Mouse (Mus musculus) Muller cell, postnatal 12 days (primary cell): ENCODE measurements around the gene Vmn2r20.
"Not testable (repeated sequence)": the region's sequence is repeated elsewhere in the genome, so short reads cannot be mapped to it uniquely, and the experiment has no call there.

Experiments
- DNase-seq: peaks from one replicate; pipeline ENCODE4 v3.0.0-alpha.2; 2015; ENCODE audit errors: inconsistent ontology term

Vmn2r20 gene

DNA sequence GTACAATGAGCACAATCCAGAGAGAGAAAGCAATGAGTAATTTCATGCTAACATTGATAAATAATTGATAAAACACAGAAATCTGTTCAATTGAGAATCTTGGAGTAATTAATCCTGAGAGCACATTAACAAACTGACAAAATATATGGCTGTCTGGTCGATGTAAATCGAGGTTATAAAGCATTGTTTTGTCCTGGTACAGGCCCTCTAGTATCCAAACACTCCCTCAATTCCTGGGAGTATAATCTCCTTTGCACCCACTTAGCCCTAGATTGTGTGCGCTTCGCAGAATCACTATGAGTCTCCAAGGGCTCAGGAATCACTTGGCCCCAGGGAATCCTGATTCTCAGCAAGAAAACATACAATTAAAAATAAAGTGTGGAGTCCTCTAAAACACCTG is at the start of gene Vmn2r20:
Gene Vmn2r20 (minus strand): TSS at position 101 of the 400 bp plus-strand sequence.
- not testable (repeated sequence) for DNase-seq

DNA sequence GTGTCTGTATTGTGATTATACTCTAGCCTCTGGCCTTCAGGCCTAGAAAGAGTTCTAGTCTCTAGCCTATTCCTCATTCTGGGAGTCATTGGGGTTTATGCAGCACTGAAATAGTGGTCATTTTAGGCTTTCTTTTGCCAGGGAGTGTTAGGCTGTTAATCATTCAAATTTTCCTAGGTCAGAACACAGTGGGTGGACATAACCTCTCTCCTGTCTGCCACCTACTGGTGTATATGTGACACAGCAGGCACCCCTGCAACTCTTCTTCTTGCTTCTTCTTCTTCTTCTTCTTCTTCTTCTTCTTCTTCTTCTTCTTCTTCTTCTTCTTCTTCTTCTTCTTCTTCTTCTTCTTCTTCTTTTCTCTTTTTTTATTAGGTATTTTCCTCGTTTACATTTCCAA is 6.5 kb upstream of the Vmn2r20 start:
- not testable (repeated sequence) for DNase-seq

DNA sequence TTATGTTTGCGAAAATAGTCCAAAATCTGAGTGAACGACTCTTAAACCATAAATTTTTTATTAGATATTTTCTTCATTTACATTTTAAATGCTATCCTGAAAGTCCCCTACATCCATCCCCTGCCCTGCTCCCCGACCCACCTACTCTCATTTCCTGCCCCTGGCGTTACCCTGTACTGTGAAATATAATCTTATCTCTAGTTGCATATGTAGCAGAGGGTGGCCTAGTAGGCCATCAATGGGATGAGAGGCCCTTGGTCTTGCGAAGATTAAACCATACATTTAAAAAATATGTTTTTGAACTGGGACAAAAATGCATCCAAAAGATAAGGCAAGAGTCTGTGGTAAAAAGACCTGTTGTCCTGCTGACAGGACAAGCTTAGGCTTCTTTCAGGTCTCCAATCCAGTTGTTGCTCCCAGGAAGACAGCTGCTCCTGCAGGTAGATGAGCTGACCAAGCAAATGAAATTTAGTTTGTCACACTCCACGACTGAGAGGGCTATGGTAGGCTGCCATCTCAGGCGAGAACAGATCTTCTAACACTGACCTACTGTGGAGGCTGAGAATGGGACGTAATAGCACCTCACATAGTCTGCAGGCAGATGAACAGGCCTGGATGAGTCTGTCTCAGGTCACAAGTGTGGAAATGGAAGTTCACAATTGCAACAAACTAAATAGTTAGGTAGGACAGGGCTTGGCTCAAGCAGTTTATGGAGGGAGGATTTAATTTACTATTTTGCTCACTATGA is 10.8 kb downstream of the Vmn2r20 start:
- DNase-seq = not testable (repeated sequence)

DNA sequence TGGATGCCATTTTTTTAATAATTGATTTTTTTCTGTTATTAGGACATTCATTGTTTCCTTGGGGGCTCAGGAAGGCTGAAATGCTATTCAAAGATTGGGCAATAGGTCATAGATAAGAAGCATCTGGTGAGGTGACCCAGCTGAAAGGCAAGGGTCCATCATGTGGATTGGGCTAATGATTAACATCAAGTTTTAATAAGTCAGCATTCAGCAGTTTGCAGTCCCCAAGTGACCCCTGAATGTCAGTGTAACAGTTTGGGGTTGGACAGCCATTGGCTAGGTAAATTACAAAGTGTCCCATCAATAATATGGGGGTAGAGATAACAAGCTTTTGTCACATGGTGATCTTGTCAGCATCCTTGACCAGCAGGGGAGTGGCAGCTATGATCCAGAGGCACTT is 29.1 kb downstream of the Vmn2r20 start:
- not testable (repeated sequence) for DNase-seq

DNA sequence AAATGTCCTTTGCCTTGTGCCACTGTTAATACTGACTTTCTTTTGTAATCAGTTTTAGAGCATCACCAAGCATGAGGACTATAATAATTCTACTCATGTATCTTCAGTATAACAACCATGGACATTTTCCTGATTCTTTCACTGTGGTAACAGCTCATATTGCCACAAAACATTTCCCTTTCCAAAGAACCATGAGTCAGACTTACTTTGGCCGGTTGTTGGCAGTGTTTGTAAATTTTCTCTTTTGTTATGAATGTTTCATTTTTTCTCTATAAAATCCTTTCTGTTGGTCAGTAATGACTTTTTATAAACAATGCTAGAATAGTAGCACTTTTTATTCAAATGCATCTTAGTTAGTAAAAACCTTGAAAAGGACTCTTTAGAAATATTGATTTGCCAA is 71.8 kb downstream of the Vmn2r20 start:
- peak; percentile 69 for DNase-seq

DNA sequence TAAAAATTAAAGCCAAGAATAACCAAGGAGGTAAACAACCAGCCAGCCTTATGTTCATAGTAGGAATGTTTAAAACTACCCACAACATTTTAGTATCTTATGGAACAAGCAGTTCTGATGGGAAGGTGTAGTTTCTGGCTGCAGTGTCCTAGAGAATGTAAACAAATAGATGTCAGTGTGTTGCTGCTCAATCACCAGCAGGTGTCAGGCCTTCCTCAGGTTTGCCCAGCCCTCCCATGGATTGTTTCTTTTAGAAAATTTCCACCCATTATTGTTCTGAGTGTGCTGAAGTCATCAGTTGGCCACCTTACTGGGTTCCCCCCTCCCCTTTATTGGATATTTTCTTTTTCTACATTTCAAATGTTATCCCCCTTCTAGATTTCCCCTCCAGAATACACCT is 77.8 kb downstream of the Vmn2r20 start:
- peak; percentile 12 for DNase-seq

DNA sequence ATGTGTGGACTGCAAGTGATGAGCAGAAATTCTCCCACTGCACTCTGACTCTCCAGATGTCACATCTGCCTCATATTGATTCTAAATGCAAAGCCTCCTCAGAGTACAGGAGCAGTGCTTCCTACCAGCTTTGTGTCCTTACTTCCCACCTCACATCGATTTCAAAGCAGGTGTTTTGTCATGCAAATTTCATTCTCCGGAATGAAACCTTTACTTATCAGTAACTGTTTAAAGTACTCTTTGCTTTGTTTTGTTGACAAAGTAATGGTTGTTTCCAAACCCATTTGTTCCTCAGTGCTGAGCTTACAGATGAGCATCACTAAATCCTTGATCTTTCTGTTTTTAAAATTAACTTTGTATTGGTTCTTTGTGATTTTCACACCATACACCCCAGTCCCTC is 85.4 kb downstream of the Vmn2r20 start:
- DNase-seq = no peak
